Mouse (Mus musculus) limb, embryonic 11.5 days (tissue): ENCODE results near the gene A630076J17Rik. TPM values are rescaled to one million over a fixed set of nuclear protein-coding genes. Genes with fewer than 3 reads are reported as not detected.
A peak's percentile ranks its signal among the peaks of the same experiment; 100 is the strongest.

Experiments used
- ATAC-seq: fragments of 200-750 bp; cut with Nextera tagmentation; 2 replicates; pipeline ENCODE4 v1.8.0; 2017; ENCODE audit warnings: low read depth; ENCODE audit not compliant: insufficient number of reproducible peaks, low FRiP score, low TSS enrichment
- DNase-seq: peaks from one replicate; pipeline ENCODE4 v3.0.0-alpha.2; 2015; ENCODE audit warnings: low spot score
- H3K27ac ChIP-seq: fragments of 300-500 bp; sonication (generic); replicated peaks from 2 replicates; pipeline ENCODE4 v1.5.1; 2014; ENCODE audit warnings: low read depth, mild to moderate bottlenecking, low read length
- H3K27me3 ChIP-seq: fragments of 300-500 bp; sonication (generic); 2 replicates; pipeline ENCODE4 v1.6.1; 2014; ENCODE audit warnings: mild to moderate bottlenecking, low read length, mixed read lengths; ENCODE audit not compliant: control insufficient read depth, insufficient read depth
- H3K36me3 ChIP-seq: fragments of 300-500 bp; sonication (generic); 2 replicates; pipeline ENCODE4 v1.6.1; 2014; ENCODE audit warnings: mild to moderate bottlenecking, low read length, moderate library complexity, mixed read lengths; ENCODE audit not compliant: control insufficient read depth, insufficient read depth
- H3K4me1 ChIP-seq: fragments of 300-500 bp; sonication (generic); 2 replicates; pipeline ENCODE4 v1.6.1; 2014; ENCODE audit warnings: low read length, mixed read lengths; ENCODE audit not compliant: control insufficient read depth, insufficient read depth
- H3K4me2 ChIP-seq: fragments of 300-500 bp; sonication (generic); 2 replicates; pipeline ENCODE4 v1.6.1; 2014; ENCODE audit warnings: low read depth, mild to moderate bottlenecking, moderate library complexity; ENCODE audit not compliant: severe bottlenecking
- H3K4me3 ChIP-seq: fragments of 300-500 bp; sonication (generic); 2 replicates; pipeline ENCODE4 v1.5.1; 2014; ENCODE audit warnings: low read depth, low read length
- H3K9ac ChIP-seq: fragments of 300-500 bp; sonication (generic); 2 replicates; pipeline ENCODE4 v1.6.1; 2014; ENCODE audit warnings: mild to moderate bottlenecking, low read length
- H3K9me3 ChIP-seq: fragments of 300-500 bp; sonication (generic); 2 replicates; pipeline ENCODE4 v1.6.1; 2016; ENCODE audit warnings: low read length; ENCODE audit not compliant: control insufficient read depth
- WGBS: fragments of 180-500 bp; shearing (Covaris S2); extraction: QIAGEN DNeasy Blood & Tissue Kit; methylation state at CpG from one replicate; pipeline ENCODE4 v1.1.7; 2014; 5-methylcytosine and 5-hydroxymethylcytosine counted together
- polyA plus RNA-seq: library from polyadenylated mRNA; unstranded; fragments of >200 nt; fragmentation: Nextera tagmentation; extraction: Ambion mirVana; gene quantifications from 2 replicates; pipeline ENCODE4 v1.2.1, GENCODE M21; 2014

The A630076J17Rik gene
- polyA plus RNA-seq, 1 experiment from 2014 or later: not detected

DNA sequence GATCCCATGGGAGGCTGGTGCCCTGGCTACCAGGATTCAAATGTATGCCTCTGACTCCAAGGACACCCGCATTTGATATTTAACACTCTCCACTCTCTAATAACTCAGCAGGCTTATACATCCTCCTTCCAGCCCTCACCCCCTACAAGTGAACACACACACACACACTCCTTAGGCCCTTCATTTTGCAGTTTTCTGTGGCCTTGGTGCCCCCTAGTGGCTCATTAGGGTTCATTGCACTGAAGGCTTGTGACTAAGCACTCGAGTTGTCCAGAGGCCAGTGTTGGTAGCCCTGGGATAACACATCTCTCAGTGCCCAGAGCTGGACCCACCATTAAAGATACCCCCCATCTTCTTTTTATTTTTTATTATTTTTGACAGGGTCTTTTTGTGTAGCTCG, 43.4 kb downstream of the A630076J17Rik start:
- no peak overlapping the region for H3K4me2 ChIP-seq
- H3K27me3 ChIP-seq: no peaks in the 10 kb centered on the region
- H3K9me3 ChIP-seq: no peaks in the 10 kb centered on the region
- H3K36me3 ChIP-seq: no peaks in the 10 kb centered on the region
- H3K9ac ChIP-seq: no peak overlapping the region
- no peak overlapping the region for H3K4me3 ChIP-seq
- H3K4me1 ChIP-seq: no peaks in the 10 kb centered on the region
- DNase-seq: peak; percentile 61
- no peak overlapping the region for H3K27ac ChIP-seq
- WGBS: 12% methylated on average over 3 of the region's 3 CpGs
- 0 out of 2 replicates have a peak, but pooled peaks have one; percentile 48 for ATAC-seq

- DNase-seq (no peak), ATAC-seq (no peak)
- H3K4me1 ChIP-seq: no peaks in the 10 kb centered on the region
- no peak overlapping the region for H3K4me2 ChIP-seq
- no peak overlapping the region for H3K4me3 ChIP-seq
- H3K27ac ChIP-seq: no peak overlapping the region
- H3K9me3 ChIP-seq: no peaks in the 10 kb centered on the region
- H3K27me3 ChIP-seq: no peaks in the 10 kb centered on the region
- 73% methylated on average over 5 of the region's 5 CpGs for WGBS
- no peaks in the 10 kb centered on the region for H3K36me3 ChIP-seq
- no peak overlapping the region for H3K9ac ChIP-seq
Observed at GRCm38 (mm10) chr3:107275351-107275750, 44.9 kb downstream of the A630076J17Rik start.

GRCm38 (mm10) chr3:107275996-107276395, 45.6 kb downstream of the A630076J17Rik start:
- H3K9me3 ChIP-seq: no peaks in the 10 kb centered on the region
- DNase-seq (no peak), ATAC-seq (no peak)
- H3K27me3 ChIP-seq: no peaks in the 10 kb centered on the region
- no peak overlapping the region for H3K9ac ChIP-seq
- H3K36me3 ChIP-seq: no peaks in the 10 kb centered on the region
- H3K4me3 ChIP-seq: no peak overlapping the region
- H3K27ac ChIP-seq: no peak overlapping the region
- H3K4me1 ChIP-seq: no peaks in the 10 kb centered on the region
- 48% methylated on average over 4 of the region's 4 CpGs for WGBS
- H3K4me2 ChIP-seq: no peak overlapping the region

DNA sequence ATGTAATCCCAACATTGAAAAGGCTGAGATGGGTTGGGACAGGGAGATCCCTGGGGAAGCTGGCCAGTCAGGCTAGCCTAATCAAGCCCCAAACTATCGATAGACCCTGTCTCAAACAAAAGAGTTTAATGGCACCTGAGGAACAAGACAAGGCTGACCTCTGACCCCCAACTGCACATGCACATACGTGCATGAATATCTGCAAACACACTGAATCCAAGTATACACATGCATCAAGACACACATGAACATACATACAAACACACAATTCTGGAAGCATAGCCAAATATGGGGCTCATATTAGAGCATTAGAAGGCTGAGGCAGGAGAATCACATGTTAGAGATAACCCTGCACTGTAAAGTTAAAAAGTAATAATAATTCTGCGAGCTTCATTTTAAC, 46.2 kb downstream of the A630076J17Rik start:
- Histone ChIP-seq H3K27me3 (no peaks in the 10 kb centered on the region), H3K9ac (no peak overlapping the region), H3K9me3 (no peaks in the 10 kb centered on the region), H3K4me2 (no peak overlapping the region), H3K4me1 (no peaks in the 10 kb centered on the region), H3K4me3 (no peak overlapping the region), H3K36me3 (no peaks in the 10 kb centered on the region), H3K27ac (no peak overlapping the region)
- 87% methylated on average over 3 of the region's 3 CpGs for WGBS
- DNase-seq: no peak
- no peak for ATAC-seq

DNA sequence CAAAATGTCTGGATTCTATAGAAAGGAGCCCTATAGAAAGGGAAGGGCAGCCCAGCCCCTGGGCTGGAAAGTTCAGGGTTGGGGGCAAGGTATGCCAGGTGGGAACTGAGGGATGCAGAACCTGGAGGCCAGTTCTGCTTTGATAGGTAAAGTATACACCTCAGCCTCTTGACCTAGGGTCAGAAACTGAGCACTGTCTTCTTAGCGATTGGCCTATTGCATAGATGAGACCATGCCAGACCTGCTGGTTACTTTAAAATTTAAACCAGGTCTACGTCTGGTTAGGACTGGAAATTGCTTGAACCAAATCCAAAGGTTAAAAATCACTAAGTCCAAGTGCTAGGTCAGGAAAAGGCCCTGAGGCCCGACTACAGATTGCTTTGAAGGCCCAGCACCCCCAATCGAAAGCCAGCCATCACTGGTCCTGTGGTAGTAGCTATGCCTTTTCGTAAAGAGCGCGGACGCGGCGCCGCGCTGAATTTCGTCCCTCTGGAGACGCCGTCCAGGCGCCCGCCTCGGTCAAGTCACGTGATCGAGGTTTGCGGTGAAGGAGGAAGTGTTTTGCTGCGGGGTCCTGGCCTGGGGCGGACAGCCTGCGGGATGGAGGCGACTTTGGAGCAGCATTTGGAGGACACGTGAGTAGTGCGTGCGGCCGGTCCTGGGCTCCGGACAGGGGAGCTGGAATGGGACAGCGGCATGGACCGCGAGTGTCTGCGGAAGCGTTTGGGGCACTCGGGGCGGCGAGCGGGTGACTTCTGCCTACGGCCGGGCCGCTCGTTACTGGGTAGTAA, 48.3 kb downstream of the A630076J17Rik start, which contains the start of gene Lamtor5:
TSS of gene Lamtor5 (plus strand) at position 380 of the 791 bp plus-strand sequence.
- H3K36me3 ChIP-seq: peaks cover 3% of the 10 kb centered on the region; the same call in 1 of the 2 replicates
- H3K4me3 ChIP-seq: peak within 1 kb of the TSS; percentile 90
- 3% methylated on average over 43 of the region's 43 CpGs for WGBS
- DNase-seq: peak; percentile 94
- peak within 1 kb of the TSS; percentile 74 for H3K9ac ChIP-seq
- H3K9me3 ChIP-seq: no peaks in the 10 kb centered on the region
- peak within 1 kb of the TSS; percentile 77 for H3K4me2 ChIP-seq
- peak; percentile 90 for ATAC-seq
- H3K4me1 ChIP-seq: no peaks in the 10 kb centered on the region
- H3K27me3 ChIP-seq: no peaks in the 10 kb centered on the region
- no peak within 1 kb of the TSS for H3K27ac ChIP-seq

Other genes with a start within 250 kb of the A630076J17Rik start
- gene Kcna3, start 194.4 kb upstream of the A630076J17Rik start, polyA plus RNA-seq: 2.2 TPM in 2 replicates
- not detected in 2 replicates for gene Kcna2, start 129.5 kb upstream of the A630076J17Rik start, polyA plus RNA-seq
- gene Kcna10, start 47.6 kb upstream of the A630076J17Rik start, polyA plus RNA-seq: not detected in 2 replicates
- gene Cym, start 8.9 kb upstream of the A630076J17Rik start, polyA plus RNA-seq: not detected in 2 replicates
- 0.06 TPM in 1 of 2 replicates, not detected in the other for gene Prok1, start 9.1 kb downstream of the A630076J17Rik start, polyA plus RNA-seq
- gene Lamtor5, start 48.2 kb downstream of the A630076J17Rik start, polyA plus RNA-seq: 174 and 175 TPM in 2 replicates
- gene Slc16a4, start 60.6 kb downstream of the A630076J17Rik start, polyA plus RNA-seq: 4.5 and 5.1 TPM in 2 replicates
- 19.0 and 22.6 TPM in 2 replicates for gene Rbm15, start 103.1 kb downstream of the A630076J17Rik start, polyA plus RNA-seq
- 0.04 and 0.07 TPM in 2 replicates for gene Kcnc4, start 228.9 kb downstream of the A630076J17Rik start, polyA plus RNA-seq